Mouse (Mus musculus) heart, adult 2 months (tissue): ENCODE data around the gene Oscp1.

Experiments used
- CTCF ChIP-seq: fragments of 200-600 bp; IDR thresholded peaks from 2 replicates; pipeline ENCODE4 v1.8.1; 2022; ENCODE audit warnings: antibody characterized with exemption, mild to moderate bottlenecking, moderate library complexity
- POLR2A ChIP-seq: fragments of 200-500 bp; IDR thresholded peaks from 2 replicates; pipeline ENCODE4 v1.6.1; 2011; ENCODE audit warnings: mild to moderate bottlenecking, low read depth, low read length, control low read depth; ENCODE audit not compliant: insufficient read depth

GRCm38 (mm10) chr4:126058134-126058996, at the start of gene Oscp1:
- TF ChIP-seq POLR2A: 0 out of 2 replicates have a peak, but pooled peaks have one; percentile 23
- TF ChIP-seq CTCF: no peak
